Mouse (Mus musculus) heart, adult 2 months (tissue): ENCODE results near the gene Hyal1.

Source experiments
- CTCF ChIP-seq: fragments of 200-600 bp; IDR thresholded peaks from 2 replicates; pipeline ENCODE4 v1.8.1; 2022; ENCODE audit warnings: antibody characterized with exemption, mild to moderate bottlenecking, moderate library complexity
- EP300 ChIP-seq: fragments of 200-500 bp; IDR thresholded peaks from 2 replicates; pipeline ENCODE4 v1.6.1; 2011; ENCODE audit warnings: low read depth, low read length, control low read depth; ENCODE audit not compliant: insufficient read depth
- POLR2A ChIP-seq: fragments of 200-500 bp; IDR thresholded peaks from 2 replicates; pipeline ENCODE4 v1.6.1; 2011; ENCODE audit warnings: mild to moderate bottlenecking, low read depth, low read length, control low read depth; ENCODE audit not compliant: insufficient read depth

DNA sequence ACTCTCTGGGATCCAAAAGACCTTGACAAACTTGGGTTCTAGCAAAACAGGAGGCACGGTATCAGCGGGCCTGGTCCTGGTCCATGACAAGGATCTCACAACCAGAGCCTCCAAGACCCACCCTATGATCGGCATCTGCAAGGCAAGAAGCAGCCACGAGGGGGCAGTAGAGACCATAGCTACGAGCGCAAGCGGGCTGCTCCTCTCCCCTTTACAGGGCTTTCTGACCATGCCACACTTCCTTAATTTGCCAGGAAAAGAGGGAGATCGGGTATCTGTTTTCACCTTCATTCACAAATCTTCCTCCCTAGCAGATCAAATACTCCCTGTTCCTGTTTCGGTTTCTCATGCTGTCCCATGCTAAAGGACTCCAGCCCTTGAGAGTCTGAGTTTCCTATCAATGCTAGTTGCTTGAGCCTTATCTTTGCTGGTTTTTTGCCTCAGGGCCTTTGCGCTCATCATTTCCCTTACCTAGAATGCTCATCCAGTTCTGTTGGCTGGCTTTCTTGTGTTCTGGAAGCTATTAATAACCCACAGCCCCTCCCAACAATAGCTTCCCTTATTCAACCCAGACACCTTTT lies 25.4 kb downstream of the Hyal1 start:
- TF ChIP-seq CTCF (peak; percentile 100; the same call in 1 of the 2 replicates), POLR2A (no peak), EP300 (peak; percentile 98)
